Mouse (Mus musculus): ENCODE measurements around the gene Chst15. TPM values are rescaled to one million over a fixed set of nuclear protein-coding genes. Genes with fewer than 3 reads are reported as not detected.

The Chst15 gene
- total and polyA plus RNA-seq, 2 experiments from 2014 or later = 12.8 to 19.3 TPM

DNA sequence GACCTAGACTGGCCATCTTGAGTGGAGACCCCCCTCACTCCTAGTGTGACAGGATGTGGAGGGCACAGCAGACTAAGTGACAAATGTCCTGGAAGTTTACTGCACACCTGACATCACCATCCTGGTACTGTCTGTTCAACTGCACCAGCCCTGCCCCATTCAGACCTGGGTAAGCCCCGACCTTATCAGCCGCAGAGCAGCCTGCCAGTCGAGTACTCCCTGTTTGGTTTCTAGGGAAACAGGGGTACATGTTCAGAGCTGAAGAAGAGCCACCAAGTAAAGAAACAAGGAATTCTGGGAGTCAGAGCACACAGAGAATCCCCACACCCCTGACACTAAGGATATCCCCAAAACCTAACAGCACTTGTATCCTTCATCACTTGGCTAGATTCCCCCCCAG lies 55.1 kb downstream of the Chst15 start:
- no peak for TF ChIP-seq CTCF (IDR thresholded peaks at IDR 0.05; ENCODE audit: low read depth)
- DNase-seq (no peak), ATAC-seq (no peak)
- H3K27ac ChIP-seq (ENCODE audit: low read depth, low read length) = no peak overlapping the region
- H3K4me1 ChIP-seq (ENCODE audit: insufficient read depth) = peaks cover 7% of the 10 kb centered on the region
- H3K4me2 ChIP-seq (ENCODE audit: low read depth) = no peak overlapping the region
- H3K4me3 ChIP-seq (ENCODE audit: low read depth, low read length) = no peak overlapping the region
- H3K9ac ChIP-seq = no peak overlapping the region
- 53% methylated on average over 3 of the region's 3 CpGs for WGBS
- H3K27me3 ChIP-seq (ENCODE audit: insufficient read depth, low read length) = no peaks in the 10 kb centered on the region
- H3K9me3 ChIP-seq (ENCODE audit: low read length) = no peaks in the 10 kb centered on the region
- H3K36me3 ChIP-seq (ENCODE audit: insufficient read depth) = no peaks in the 10 kb centered on the region

DNA sequence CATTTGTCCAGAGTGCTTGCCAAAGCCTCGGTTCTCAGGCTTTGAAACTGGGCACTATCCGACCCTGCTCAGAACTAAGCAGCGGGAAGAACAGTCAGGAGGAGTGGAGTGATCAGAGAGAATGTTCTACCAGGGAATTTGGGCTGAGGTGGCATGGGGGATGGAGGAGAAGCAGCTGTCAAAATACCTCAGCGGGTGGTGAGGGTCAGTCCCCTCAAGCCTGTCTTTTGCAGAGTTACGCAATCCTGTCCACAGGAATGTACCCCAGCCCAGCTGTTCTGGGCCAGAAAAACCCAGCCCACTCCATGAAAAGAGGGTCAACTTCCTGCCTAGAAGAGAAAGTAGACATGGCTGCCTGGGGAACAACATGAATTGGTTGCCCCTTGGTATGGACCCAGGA lies 56.4 kb downstream of the Chst15 start:
- DNase-seq (no peak), ATAC-seq (no peak)
- no peak overlapping the region for H3K9ac ChIP-seq
- no peak overlapping the region for H3K27ac ChIP-seq (ENCODE audit: low read depth, low read length)
- H3K4me1 ChIP-seq (ENCODE audit: insufficient read depth) = peaks cover 7% of the 10 kb centered on the region
- H3K4me3 ChIP-seq (ENCODE audit: low read depth, low read length) = no peak overlapping the region
- no peak for TF ChIP-seq CTCF (IDR thresholded peaks at IDR 0.05; ENCODE audit: low read depth)
- no peaks in the 10 kb centered on the region for H3K36me3 ChIP-seq (ENCODE audit: insufficient read depth)
- no peaks in the 10 kb centered on the region for H3K27me3 ChIP-seq (ENCODE audit: insufficient read depth, low read length)
- H3K4me2 ChIP-seq (ENCODE audit: low read depth) = no peak overlapping the region
- WGBS = 72% methylated on average over 5 of the region's 5 CpGs
- no peaks in the 10 kb centered on the region for H3K9me3 ChIP-seq (ENCODE audit: low read length)

DNA sequence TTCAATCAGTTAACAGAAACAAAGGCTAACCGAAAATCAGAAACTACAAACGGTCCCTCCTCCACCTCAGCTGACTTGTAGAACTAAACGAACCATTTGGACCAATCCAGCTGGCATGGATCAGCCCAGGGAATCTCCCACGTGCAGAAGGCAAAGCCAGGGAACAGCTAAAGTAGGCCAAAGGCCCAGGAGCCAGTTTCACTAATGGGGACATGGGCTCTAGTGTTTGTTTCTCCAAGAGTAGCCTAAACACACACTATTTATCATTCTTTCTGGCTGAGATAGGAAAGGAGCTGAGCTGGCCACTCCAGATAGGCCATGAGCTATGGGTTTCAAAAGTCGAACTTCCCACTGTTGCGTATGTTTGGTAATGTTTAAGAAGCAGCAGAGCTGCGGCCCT lies 58.2 kb downstream of the Chst15 start:
- H3K9ac ChIP-seq = no peak overlapping the region
- DNase-seq (no peak), ATAC-seq (no peak; the same call in 1 of the 2 replicates)
- no peaks in the 10 kb centered on the region; the same call in 1 of the 2 replicates for H3K4me1 ChIP-seq (ENCODE audit: insufficient read depth)
- H3K27ac ChIP-seq (ENCODE audit: low read depth, low read length) = no peak overlapping the region
- TF ChIP-seq CTCF (IDR thresholded peaks at IDR 0.05; ENCODE audit: low read depth) = no peak
- no peaks in the 10 kb centered on the region for H3K9me3 ChIP-seq (ENCODE audit: low read length)
- 44% methylated on average over 7 of the region's 7 CpGs for WGBS
- no peaks in the 10 kb centered on the region for H3K36me3 ChIP-seq (ENCODE audit: insufficient read depth)
- no peak overlapping the region for H3K4me2 ChIP-seq (ENCODE audit: low read depth)
- H3K4me3 ChIP-seq (ENCODE audit: low read depth, low read length) = no peak overlapping the region
- H3K27me3 ChIP-seq (ENCODE audit: insufficient read depth, low read length) = no peaks in the 10 kb centered on the region

DNA sequence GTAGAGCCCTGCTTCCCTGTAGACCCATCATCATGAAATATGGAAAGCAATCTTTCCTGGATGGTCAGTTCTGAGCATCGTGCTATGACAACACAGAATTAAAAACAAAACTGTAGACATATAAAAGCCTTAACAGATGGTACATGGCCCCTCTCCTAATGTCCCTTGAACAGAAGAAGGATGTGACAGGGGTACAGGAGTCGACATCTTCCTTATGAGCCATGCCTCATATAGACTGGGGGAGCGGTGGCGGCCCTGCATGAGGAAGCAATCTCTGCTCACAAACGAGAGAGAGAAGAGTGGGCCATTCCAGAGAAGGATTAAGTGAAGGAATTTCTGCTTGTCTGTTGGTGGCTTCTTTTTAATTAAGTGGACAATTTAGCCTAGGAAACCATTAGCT lies 58.8 kb downstream of the Chst15 start:
- no peaks in the 10 kb centered on the region for H3K9me3 ChIP-seq (ENCODE audit: low read length)
- 51% methylated on average over 5 of the region's 5 CpGs for WGBS
- no peak for ATAC-seq
- no peak overlapping the region for H3K9ac ChIP-seq
- H3K27me3 ChIP-seq (ENCODE audit: insufficient read depth, low read length) = no peaks in the 10 kb centered on the region
- H3K4me3 ChIP-seq (ENCODE audit: low read depth, low read length) = no peak overlapping the region
- no peaks in the 10 kb centered on the region; the same call in 1 of the 2 replicates for H3K4me1 ChIP-seq (ENCODE audit: insufficient read depth)
- H3K27ac ChIP-seq (ENCODE audit: low read depth, low read length) = no peak overlapping the region
- H3K4me2 ChIP-seq (ENCODE audit: low read depth) = no peak overlapping the region
- no peak for TF ChIP-seq CTCF (IDR thresholded peaks at IDR 0.05; ENCODE audit: low read depth)
- DNase-seq = no peak
- no peaks in the 10 kb centered on the region for H3K36me3 ChIP-seq (ENCODE audit: insufficient read depth)

DNA sequence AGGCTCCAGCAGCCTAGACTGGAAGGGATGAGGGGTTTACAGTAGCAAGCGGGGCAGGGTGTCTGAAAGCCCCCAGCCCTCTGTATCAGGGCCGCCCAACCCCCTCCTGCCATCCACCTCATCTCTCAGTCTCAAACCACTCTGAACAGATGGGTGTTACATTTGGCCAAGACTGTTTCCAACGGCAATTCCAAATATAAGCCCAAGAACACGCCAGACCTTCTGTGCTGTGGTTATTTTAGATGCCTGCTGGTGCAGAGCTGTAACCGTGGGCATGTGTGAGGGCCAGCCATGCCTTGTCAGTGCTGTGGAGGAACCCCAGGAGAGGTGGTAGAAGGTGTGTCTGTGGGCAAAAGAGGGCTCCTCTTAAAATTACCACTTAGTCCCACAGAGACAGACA lies 63.5 kb downstream of the Chst15 start:
- Histone ChIP-seq H3K9ac (no peak overlapping the region), H3K27ac (ENCODE audit: low read depth, low read length) (peak overlapping the region; percentile 75), H3K4me3 (ENCODE audit: low read depth, low read length) (no peak overlapping the region), H3K4me2 (ENCODE audit: low read depth) (no peak overlapping the region), H3K36me3 (ENCODE audit: insufficient read depth) (no peaks in the 10 kb centered on the region), H3K4me1 (ENCODE audit: insufficient read depth) (no peaks in the 10 kb centered on the region; the same call in 1 of the 2 replicates), H3K27me3 (ENCODE audit: insufficient read depth, low read length) (no peaks in the 10 kb centered on the region), H3K9me3 (ENCODE audit: low read length) (no peaks in the 10 kb centered on the region)
- DNase-seq (peak; percentile 88), ATAC-seq (peak; percentile 92)
- TF ChIP-seq CTCF (IDR thresholded peaks at IDR 0.05; ENCODE audit: low read depth) = no peak
- WGBS = 62% methylated on average over 5 of the region's 5 CpGs

DNA sequence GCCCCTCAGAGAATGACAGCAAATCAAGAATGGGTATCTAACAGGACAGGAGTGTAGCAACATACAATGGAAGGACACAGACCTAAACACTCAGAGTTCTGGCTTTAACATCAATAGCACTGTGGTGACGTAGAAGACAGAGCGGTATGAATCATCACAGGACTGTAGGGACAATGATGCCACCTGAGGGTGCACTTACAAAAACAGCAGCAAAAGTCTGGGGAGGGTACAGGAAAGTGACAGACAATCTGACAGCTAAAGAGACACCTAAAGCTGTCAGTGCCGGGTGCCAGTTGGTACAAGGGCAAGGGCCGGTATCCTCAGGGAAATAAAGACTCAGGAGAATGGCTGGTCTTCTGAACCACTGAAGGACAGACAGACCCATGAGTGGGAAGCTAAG lies 64.0 kb downstream of the Chst15 start:
- WGBS = 48% methylated on average over 4 of the region's 4 CpGs
- no peak overlapping the region for H3K4me3 ChIP-seq (ENCODE audit: low read depth, low read length)
- peak overlapping the region; percentile 58 for H3K27ac ChIP-seq (ENCODE audit: low read depth, low read length)
- no peaks in the 10 kb centered on the region for H3K9me3 ChIP-seq (ENCODE audit: low read length)
- H3K4me2 ChIP-seq (ENCODE audit: low read depth) = no peak overlapping the region
- H3K36me3 ChIP-seq (ENCODE audit: insufficient read depth) = no peaks in the 10 kb centered on the region
- H3K27me3 ChIP-seq (ENCODE audit: insufficient read depth, low read length) = no peaks in the 10 kb centered on the region
- ATAC-seq (peak; percentile 12), DNase-seq (peak; percentile 42)
- TF ChIP-seq CTCF (IDR thresholded peaks at IDR 0.05; ENCODE audit: low read depth) = no peak
- H3K9ac ChIP-seq = no peak overlapping the region
- H3K4me1 ChIP-seq (ENCODE audit: insufficient read depth) = peaks cover 2% of the 10 kb centered on the region; the same call in 1 of the 2 replicates

DNA sequence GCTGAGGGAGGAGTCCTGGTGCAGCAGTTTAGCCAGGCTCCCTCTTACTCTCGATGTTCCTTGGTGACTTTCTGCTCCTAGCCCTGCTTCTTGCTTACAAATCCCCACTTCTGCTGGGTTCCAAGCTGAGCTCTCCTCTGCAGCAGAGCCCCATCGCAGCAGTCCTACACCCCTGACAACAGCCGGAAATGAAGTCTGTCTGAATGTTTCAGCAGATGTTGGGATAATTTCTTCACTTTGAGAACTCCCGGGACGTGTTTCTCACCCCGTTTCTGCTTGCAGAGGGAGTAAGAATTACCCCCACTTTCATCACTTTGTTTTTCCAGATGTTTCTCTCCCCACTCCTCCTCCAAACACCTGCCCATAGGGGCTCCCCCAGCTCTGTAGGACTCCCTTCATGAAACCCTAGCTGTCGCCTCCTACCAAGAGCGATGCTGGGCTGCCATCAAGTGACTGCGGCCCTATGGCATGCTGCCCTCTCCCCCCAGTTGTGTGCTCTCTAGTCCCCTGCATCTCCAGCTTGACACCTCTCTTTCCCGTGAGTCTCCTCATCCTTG lies 67.4 kb downstream of the Chst15 start:
- no peaks in the 10 kb centered on the region for H3K9me3 ChIP-seq (ENCODE audit: low read length)
- 76% methylated on average over 10 of the region's 10 CpGs for WGBS
- DNase-seq (no peak), ATAC-seq (no peak)
- no peak overlapping the region for H3K4me3 ChIP-seq (ENCODE audit: low read depth, low read length)
- no peak overlapping the region for H3K9ac ChIP-seq
- no peak overlapping the region for H3K27ac ChIP-seq (ENCODE audit: low read depth, low read length)
- peaks cover 12% of the 10 kb centered on the region; the same call in 1 of the 2 replicates for H3K4me1 ChIP-seq (ENCODE audit: insufficient read depth)
- TF ChIP-seq CTCF (IDR thresholded peaks at IDR 0.05; ENCODE audit: low read depth) = no peak
- no peaks in the 10 kb centered on the region for H3K27me3 ChIP-seq (ENCODE audit: insufficient read depth, low read length)
- 0 out of 2 replicates have a peak, but pooled peaks cover 2% of the 10 kb centered on the region for H3K36me3 ChIP-seq (ENCODE audit: insufficient read depth)
- H3K4me2 ChIP-seq (ENCODE audit: low read depth) = no peak overlapping the region

Data from forebrain, postnatal 0 days (tissue).